Mouse (Mus musculus) cerebellum, postnatal 25 days (tissue): Measurements from ENCODE around the gene Umodl1.

ENCODE experiments used
- DNase-seq, 2 experiments: peaks; one replicate each; pipeline ENCODE4 v3.0.0; 2021; ENCODE audit warnings: mixed read lengths in 2 of 2

Umodl1 gene

GRCm38 (mm10) chr17:31002613-31003012, 48.2 kb downstream of the Umodl1 start:
- no peak for DNase-seq

- no peak for DNase-seq
Observed at GRCm38 (mm10) chr17:31005284-31005683, 50.8 kb downstream of the Umodl1 start.

- DNase-seq: no peak
Observed at GRCm38 (mm10) chr17:31007357-31007756, 52.9 kb downstream of the Umodl1 start.

- DNase-seq: no peak
Observed at GRCm38 (mm10) chr17:31008416-31008815, 54.0 kb downstream of the Umodl1 start.

GRCm38 (mm10) chr17:31011551-31012394, 57.3 kb downstream of the Umodl1 start:
- DNase-seq: peak; percentile 59 to 74

- peak; percentile 46 to 68 for DNase-seq
Observed at GRCm38 (mm10) chr17:31018267-31018666, 63.8 kb downstream of the Umodl1 start.

GRCm38 (mm10) chr17:31019505-31019904, 65.1 kb downstream of the Umodl1 start:
- DNase-seq: peak; percentile 76 to 86

- peak in 1 of 2 experiments; percentile 17 for DNase-seq
Observed at GRCm38 (mm10) chr17:31020078-31020477, 65.6 kb downstream of the Umodl1 start.

- no peak for DNase-seq
Observed at GRCm38 (mm10) chr17:31021276-31021675, 66.8 kb downstream of the Umodl1 start.

GRCm38 (mm10) chr17:31024125-31024781, 69.8 kb downstream of the Umodl1 start:
- no peak for DNase-seq

GRCm38 (mm10) chr17:31024782-31025125, 70.3 kb downstream of the Umodl1 start:
- DNase-seq: no peak

GRCm38 (mm10) chr17:31026986-31027385, 72.5 kb downstream of the Umodl1 start:
- DNase-seq: no peak

- no peak for DNase-seq
Observed at GRCm38 (mm10) chr17:31027723-31028122, 73.3 kb downstream of the Umodl1 start.

- no peak for DNase-seq
Observed at GRCm38 (mm10) chr17:31028821-31029370, 74.5 kb downstream of the Umodl1 start.

- no peak for DNase-seq
Observed at GRCm38 (mm10) chr17:31029407-31029806, 75.0 kb downstream of the Umodl1 start.

- no peak for DNase-seq
Observed at GRCm38 (mm10) chr17:31032341-31032740, 77.9 kb downstream of the Umodl1 start.

GRCm38 (mm10) chr17:31033251-31033650, 78.8 kb downstream of the Umodl1 start:
- DNase-seq: no peak

- no peak for DNase-seq
Observed at GRCm38 (mm10) chr17:31034165-31034564, 79.7 kb downstream of the Umodl1 start.

GRCm38 (mm10) chr17:31034674-31035356, 80.4 kb downstream of the Umodl1 start:
- peak in 1 of 2 experiments; percentile 26 for DNase-seq

- no peak for DNase-seq
Observed at GRCm38 (mm10) chr17:31036168-31036876, 81.9 kb downstream of the Umodl1 start.

- DNase-seq: no peak
Observed at GRCm38 (mm10) chr17:31037331-31037730, 82.9 kb downstream of the Umodl1 start.

- no peak for DNase-seq
Observed at GRCm38 (mm10) chr17:31038381-31038780, 83.9 kb downstream of the Umodl1 start.

- DNase-seq: no peak
Observed at GRCm38 (mm10) chr17:31039626-31040025, 85.2 kb downstream of the Umodl1 start.
